Mouse (Mus musculus) CD4-positive helper T cell, adult 2 months (primary cell): ENCODE data around the gene Nmrk1.

Source experiments
- DNase-seq: peaks from one replicate; pipeline ENCODE4 v3.0.0-alpha.2; 2012; ENCODE audit warnings: low read depth, missing footprints, low spot score

The Nmrk1 gene

GRCm38 (mm10) chr19:18615680-18616240 is 16.0 kb upstream of the Nmrk1 start:
- peak; percentile 30 for DNase-seq

- DNase-seq = no peak
Measured at GRCm38 (mm10) chr19:18617504-18617903, 14.2 kb upstream of the Nmrk1 start.

- DNase-seq = peak; percentile 83
Measured at GRCm38 (mm10) chr19:18619060-18619459, 12.7 kb upstream of the Nmrk1 start.

GRCm38 (mm10) chr19:18619691-18620090 is 12.1 kb upstream of the Nmrk1 start:
- DNase-seq = peak; percentile 55

- DNase-seq = no peak
Measured at GRCm38 (mm10) chr19:18623894-18624293, 7.9 kb upstream of the Nmrk1 start.

DNA sequence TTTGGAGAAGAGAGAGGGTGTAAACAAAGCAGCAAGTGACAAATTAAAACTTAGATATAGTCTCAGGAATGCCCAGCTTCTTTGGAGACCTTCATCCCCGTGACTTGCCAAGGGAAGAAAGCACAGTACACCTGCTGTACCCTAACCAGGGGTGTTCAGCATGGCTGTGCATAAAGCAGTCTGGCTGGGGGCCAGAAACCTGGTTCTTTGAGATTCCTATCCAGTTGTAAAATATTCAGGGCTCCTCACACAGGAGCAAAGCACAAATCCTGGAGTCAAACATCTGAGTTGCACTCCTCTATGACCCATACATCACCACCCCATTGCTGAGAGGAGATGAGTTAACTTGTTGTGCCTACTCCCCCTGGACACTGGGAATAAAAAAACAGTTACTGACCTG is 2.2 kb upstream of the Nmrk1 start:
- no peak for DNase-seq

- DNase-seq = peak; percentile 24
Measured at GRCm38 (mm10) chr19:18630221-18631119, 1.3 kb upstream of the Nmrk1 start.

DNA sequence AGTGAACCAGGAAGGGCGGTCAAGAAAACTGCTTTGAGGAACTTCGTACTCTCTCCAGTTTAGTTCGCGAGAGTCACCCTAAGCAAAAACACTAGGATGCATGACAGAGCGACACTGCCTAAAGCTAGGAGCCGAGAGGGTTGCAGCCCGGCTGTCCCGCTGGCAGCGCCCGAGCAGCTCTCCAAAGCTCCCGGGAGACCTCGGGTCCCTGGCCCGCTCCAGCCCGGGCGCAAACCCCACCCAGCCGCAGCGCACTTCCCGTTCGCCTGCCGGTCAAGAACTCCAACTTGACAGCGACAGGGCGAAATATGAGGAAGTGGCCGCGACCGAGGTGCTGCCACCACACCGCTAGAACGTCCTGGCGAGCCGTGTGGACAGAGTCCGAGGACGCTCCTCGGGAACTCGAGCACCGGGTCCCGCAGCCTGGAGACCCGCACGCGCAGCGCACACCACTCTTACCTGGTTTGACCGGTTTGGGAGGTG is 548 bp upstream of the Nmrk1 start:
- DNase-seq = no peak

DNA sequence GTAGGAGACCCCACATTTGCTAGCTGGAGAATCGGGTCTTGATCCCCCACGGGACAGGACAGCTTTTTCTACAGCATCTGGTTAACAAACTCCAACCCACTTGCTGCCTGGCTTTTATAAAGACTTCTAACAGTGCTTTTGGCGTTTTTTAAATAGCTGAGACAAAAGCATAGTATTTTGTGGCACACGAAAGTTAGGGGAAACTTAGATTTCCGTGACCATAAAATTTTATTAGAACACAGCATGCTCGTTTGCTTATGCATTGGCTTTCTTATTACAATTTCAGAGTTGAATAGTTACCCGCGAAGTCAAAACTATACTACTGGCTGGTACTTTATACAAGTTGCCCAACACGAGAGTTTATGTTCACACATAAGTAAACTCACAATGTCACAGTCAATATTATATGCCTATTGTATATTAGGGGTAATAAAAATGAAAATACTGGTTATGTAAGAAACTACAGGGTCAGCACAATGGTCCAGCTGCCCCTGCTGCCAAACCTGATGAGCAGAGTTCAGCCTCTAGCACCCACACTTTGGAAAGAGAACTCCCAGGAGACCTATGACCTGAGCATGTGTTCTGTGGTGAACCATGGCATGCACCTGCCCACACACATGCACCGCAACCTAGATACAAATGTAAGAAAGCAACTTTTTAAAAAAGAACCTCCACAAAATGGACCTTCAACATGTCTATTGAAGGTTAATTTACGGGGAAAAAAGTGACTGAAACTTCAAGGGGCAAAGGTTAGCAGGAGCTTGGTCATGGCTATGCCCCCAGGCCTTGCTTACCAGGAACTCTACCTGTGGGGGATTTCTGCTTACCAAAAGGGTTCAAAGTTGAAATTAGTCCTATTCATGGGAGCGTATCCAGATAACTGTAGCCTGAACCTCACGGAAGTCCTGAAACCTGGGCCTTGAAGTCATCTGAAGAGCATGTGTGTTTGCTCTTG is 758 bp downstream of the Nmrk1 start:
- no peak for DNase-seq

DNA sequence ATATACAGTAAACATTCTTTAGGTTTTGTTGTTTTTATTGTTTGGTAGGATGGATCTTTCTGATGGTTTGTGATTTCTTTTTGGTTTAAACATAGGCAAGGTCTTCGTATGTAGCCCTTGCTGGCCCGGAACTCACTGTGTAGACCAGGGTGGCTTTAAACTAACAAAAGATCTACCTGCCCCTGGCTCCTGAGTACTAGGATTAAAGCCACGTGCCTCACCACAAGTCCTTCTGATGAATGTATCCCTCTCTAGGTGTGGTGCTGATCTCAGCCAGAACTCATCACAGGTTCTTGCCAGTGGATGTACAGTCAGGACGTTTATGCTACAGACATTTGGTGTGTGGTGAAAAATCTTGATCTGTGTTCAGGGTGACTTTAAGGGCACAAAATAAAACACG is 6.2 kb downstream of the Nmrk1 start:
- DNase-seq = no peak

GRCm38 (mm10) chr19:18638949-18639348 is 7.2 kb downstream of the Nmrk1 start:
- DNase-seq = no peak

GRCm38 (mm10) chr19:18639552-18639951 is 7.8 kb downstream of the Nmrk1 start:
- DNase-seq = peak; percentile 35

GRCm38 (mm10) chr19:18641001-18641400 is 9.3 kb downstream of the Nmrk1 start:
- DNase-seq = no peak

GRCm38 (mm10) chr19:18643411-18643810 is 11.7 kb downstream of the Nmrk1 start:
- no peak for DNase-seq

DNA sequence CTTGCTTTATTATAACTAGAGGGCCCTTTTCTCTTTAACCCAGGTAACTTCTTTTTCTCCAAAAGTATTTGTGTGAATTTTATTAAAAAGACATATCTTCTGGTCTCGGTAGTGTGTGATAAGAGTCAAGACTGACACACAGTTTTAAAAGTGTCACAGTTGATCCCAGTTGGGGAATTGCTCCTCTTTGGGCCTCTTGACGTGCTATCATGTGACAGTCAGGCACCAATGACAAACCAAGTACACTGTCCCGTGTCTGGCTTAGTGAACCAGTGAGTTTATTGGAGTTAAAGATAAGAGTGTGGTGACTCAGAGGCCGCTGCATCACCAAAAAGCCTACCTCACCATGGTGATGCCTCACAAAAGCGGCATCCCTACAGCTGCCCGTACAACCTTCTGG is 12.3 kb downstream of the Nmrk1 start:
- DNase-seq = no peak

- peak; percentile 33 for DNase-seq
Measured at GRCm38 (mm10) chr19:18646397-18646796, 14.6 kb downstream of the Nmrk1 start.

GRCm38 (mm10) chr19:18646853-18647420 is 15.2 kb downstream of the Nmrk1 start:
- peak; percentile 51 for DNase-seq

DNA sequence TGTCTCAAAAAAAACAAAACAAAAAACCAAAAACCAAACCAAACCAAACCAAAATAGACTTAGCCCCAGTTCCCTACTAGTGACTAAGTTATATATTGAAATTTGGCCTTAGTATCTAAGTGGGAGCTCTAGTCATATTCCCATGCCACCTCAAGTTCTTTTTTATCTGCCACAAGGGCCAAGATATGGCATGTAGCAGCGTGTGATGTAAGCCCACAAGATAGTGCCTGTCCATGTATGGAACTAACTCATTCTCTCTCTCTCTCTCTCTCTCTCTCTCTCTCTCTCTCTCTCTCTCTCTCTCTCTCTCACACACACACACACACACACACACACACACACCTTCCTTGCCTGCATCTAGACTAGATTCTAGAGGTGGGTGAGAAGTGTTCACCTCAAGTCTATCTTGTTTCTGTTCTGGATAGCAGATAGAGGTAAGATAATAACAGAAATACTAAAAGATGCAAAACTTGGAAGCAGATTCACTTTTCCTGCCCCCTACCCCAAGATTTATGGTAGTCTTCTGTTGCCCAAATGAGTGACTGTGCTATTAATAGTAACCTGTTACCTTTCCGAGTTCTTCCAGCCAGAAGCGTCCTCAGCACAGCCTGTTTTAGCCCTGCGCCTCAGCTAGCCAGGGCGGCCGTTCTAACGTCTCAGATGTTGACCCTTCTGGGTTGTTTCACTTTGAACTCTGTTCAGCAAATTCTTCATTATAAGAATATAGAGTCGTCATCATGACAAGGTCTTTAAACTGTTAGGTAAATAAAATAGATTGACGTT is 16.2 kb downstream of the Nmrk1 start:
- DNase-seq = no peak

DNA sequence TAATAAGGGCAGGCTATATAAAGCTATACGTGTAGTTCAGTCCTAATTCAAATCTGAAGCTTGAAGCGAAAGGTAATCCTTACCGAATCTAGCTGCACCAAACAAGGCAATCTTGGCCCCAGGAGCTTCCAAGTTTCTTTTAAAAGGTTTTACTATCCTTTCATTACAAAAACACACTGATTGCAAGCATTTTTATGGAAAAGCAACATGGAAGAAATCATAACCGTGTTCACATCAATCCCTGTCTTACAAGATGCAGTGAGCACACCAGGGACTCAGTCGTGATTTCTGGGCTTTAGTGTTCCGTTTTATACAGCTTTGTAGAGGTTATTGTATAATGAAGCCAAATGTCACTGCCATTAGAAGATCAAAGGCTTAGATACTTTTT is 16.8 kb downstream of the Nmrk1 start:
- DNase-seq = no peak

- DNase-seq = no peak
Measured at GRCm38 (mm10) chr19:18649955-18650354, 18.2 kb downstream of the Nmrk1 start.

GRCm38 (mm10) chr19:18650473-18650872 is 18.7 kb downstream of the Nmrk1 start:
- DNase-seq = no peak
